Mouse (Mus musculus): Measurements from ENCODE around the gene Adra2a. TPM values are rescaled to one million over a fixed set of nuclear protein-coding genes. Genes with fewer than 3 reads are reported as not detected.
A peak's percentile ranks its signal among the peaks of the same experiment; 100 is the strongest.

Adra2a gene
- polyA plus RNA-seq, 1 experiment: 19.0 TPM

DNA sequence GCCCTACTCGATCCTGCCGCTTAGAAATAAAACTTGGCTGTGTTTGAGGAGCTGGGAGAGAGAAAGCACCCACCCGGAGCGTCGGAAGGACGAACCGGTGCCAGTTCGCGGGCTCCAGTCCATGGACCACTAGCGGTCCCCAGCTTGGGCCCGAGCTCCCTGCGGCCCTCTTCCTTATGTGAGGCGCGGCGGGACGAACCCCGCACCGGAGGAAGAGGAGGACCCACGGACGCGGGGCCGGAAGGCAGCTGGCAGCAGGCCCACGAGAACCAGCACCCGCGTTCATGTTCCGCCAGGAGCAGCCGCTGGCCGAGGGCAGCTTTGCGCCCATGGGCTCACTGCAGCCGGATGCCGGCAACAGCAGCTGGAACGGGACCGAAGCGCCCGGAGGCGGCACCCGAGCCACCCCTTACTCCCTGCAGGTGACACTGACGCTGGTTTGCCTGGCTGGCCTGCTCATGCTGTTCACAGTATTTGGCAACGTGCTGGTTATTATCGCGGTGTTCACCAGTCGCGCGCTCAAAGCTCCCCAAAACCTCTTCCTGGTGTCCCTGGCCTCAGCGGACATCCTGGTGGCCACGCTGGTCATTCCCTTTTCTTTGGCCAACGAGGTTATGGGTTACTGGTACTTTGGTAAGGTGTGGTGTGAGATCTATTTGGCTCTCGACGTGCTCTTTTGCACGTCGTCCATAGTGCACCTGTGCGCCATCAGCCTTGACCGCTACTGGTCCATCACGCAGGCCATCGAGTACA is 2.2 kb downstream of the Adra2a start:
- DNase-seq (ENCODE audit: low read depth): peak; percentile 34

DNA sequence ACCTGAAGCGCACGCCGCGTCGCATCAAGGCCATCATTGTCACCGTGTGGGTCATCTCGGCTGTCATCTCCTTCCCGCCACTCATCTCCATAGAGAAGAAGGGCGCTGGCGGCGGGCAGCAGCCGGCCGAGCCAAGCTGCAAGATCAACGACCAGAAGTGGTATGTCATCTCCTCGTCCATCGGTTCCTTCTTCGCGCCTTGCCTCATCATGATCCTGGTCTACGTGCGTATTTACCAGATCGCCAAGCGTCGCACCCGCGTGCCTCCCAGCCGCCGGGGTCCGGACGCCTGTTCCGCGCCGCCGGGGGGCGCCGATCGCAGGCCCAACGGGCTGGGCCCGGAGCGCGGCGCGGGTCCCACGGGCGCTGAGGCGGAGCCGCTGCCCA is 2.7 kb downstream of the Adra2a start:
- TF ChIP-seq CTCF (IDR thresholded peaks at IDR 0.05; ENCODE audit: borderline replicate concordance, extremely low read depth, insufficient read depth, insufficient read length) (no peak), POLR2A (IDR thresholded peaks at IDR 0.05; ENCODE audit: borderline replicate concordance, extremely low read depth, insufficient read depth, insufficient read length, poor library complexity, severe bottlenecking) (no peak)
- DNase-seq (ENCODE audit: low read depth): peak; percentile 31

More for the DNA sequence above, 2.2 kb downstream of the Adra2a start:
- no peak for TF ChIP-seq CTCF (IDR thresholded peaks at IDR 0.05; ENCODE audit: borderline replicate concordance, extremely low read depth, insufficient read depth, insufficient read length)
- TF ChIP-seq POLR2A (IDR thresholded peaks at IDR 0.05; ENCODE audit: borderline replicate concordance, extremely low read depth, insufficient read depth, insufficient read length, poor library complexity, severe bottlenecking): no peak

DNA sequence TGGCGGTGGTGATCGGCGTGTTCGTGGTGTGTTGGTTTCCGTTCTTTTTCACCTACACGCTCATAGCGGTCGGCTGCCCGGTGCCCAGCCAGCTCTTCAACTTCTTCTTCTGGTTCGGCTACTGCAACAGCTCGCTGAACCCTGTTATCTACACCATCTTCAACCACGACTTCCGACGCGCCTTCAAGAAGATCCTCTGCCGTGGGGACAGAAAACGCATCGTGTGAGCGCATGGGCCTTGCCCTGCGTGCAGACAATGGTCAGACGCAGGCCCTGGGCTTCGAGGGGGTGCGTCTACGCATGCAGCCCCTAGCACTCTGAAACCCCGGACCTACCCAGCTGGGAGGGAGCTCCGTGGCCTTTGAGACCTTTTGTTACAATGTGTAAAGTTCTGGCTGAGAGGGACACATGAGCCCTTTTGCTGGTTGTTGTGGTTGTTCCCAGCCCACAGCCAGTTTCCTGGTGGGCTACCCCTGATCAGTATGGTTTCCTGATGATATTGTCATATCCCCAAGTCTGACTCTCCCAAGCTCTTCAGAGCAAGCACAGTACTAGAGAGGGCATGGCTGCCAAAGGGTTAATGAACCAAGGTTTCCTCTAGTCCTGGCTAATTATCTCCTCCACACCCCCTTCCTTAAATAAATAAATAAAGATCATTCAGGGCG is 3.6 kb downstream of the Adra2a start:
- TF ChIP-seq CTCF (IDR thresholded peaks at IDR 0.05; ENCODE audit: borderline replicate concordance, extremely low read depth, insufficient read depth, insufficient read length): no peak
- no peak for TF ChIP-seq POLR2A (IDR thresholded peaks at IDR 0.05; ENCODE audit: borderline replicate concordance, extremely low read depth, insufficient read depth, insufficient read length, poor library complexity, severe bottlenecking)

DNA sequence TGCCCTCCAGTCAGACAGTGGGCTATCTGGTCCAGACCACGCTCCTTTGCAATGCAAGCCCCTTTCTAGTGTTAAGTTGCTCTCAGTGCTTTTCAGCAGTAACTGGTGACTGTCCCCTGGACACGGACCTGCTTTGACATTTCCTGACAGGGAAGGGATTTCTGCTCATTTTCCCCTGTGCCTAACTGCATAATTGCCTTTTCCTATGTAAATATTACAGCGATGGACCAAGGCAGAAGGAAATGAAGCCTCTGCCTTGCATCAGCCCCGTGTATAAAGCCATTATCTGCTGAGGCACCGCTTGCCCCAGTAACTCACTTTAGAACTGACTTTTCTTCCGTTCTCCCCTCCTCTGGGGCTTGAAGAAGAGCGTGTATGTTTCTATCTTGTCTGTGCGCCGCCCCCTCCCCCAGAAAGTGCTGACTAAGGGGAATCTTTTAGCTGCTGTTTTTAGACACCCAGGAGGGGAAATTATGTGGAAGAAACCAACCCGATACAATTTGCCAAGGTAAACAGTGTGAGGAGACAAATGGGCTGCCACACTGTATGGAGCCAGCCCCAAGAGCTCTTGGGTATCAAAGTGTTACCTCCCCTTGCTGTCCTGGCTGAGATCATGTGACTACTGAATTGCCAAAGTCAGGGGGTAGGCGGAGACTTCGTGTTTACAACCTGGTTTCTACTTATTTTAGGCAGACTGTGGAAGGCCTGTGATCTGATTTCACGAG is 4.4 kb downstream of the Adra2a start:
- DNase-seq (ENCODE audit: low read depth): peak; percentile 35

More for the DNA sequence above, 3.6 kb downstream of the Adra2a start:
- peak; percentile 42 for DNase-seq (ENCODE audit: low read depth)

DNA sequence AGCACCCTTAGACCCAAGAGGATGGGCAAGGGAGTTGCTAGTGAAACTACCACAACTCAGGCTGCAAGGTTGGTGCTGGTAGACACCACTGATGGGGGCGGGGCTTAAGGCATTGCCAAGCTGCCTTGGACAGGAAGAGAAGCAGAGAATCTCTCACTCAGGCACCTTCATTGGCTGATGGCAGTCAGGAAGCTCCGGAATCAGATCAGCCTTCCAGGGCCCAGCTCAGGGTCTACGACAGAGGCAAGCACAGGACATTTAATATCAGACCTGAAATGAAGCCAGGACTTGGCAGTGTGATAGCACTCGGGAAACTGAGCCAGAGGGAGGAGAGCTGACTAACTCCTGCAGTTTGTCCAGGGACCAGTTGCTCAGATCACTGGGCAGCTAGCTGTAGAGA is 7.7 kb downstream of the Adra2a start:
- TF ChIP-seq POLR2A (IDR thresholded peaks at IDR 0.05; ENCODE audit: borderline replicate concordance, extremely low read depth, insufficient read depth, insufficient read length, poor library complexity, severe bottlenecking) (no peak), CTCF (IDR thresholded peaks at IDR 0.05; ENCODE audit: borderline replicate concordance, extremely low read depth, insufficient read depth, insufficient read length) (no peak)
- no peak for DNase-seq (ENCODE audit: low read depth)

More for the DNA sequence above, 4.4 kb downstream of the Adra2a start:
- TF ChIP-seq CTCF (IDR thresholded peaks at IDR 0.05; ENCODE audit: borderline replicate concordance, extremely low read depth, insufficient read depth, insufficient read length) (no peak), POLR2A (IDR thresholded peaks at IDR 0.05; ENCODE audit: borderline replicate concordance, extremely low read depth, insufficient read depth, insufficient read length, poor library complexity, severe bottlenecking) (no peak)

DNA sequence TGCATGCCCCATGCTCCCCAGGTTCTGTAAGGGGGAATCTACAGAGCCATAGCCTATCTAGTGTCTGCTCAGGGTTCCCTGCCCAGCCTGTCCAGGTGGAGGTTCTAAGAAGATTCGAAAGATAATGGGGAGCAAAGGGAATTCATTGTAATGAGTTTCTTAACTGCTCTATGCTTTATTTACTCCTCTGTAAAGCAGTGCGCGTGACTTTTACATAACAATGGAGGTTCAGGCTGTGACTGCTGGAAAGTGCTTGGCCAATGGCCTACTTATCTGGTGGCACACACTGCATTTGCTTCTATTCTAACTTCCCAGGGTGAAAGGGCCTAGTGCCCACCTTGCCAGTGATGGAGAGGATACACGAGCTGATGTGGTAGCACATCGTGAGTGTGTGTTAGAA is 11.9 kb downstream of the Adra2a start:
- TF ChIP-seq POLR2A (IDR thresholded peaks at IDR 0.05; ENCODE audit: borderline replicate concordance, extremely low read depth, insufficient read depth, insufficient read length, poor library complexity, severe bottlenecking): no peak
- TF ChIP-seq CTCF (IDR thresholded peaks at IDR 0.05; ENCODE audit: borderline replicate concordance, extremely low read depth, insufficient read depth, insufficient read length): no peak
- DNase-seq (ENCODE audit: low read depth): no peak

DNA sequence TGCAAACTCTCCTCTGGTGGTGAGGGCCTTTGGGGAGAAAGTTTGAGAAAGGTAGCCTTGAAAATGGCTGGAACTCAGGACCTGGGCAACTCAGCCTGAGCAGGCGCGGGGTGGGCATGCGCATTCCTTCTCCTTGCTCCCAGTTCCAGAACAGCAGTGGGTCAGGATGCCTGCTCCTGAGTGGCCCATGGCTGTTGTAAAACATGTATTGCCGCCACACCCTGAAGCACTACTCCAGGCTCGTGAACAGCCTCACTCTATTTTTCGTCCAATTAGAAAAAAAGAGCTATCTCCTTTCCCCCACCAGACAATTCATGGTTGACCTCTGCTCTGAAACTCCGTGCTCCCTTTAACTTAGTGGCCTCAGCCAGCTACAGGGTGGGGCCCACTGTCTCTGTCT is 24.5 kb downstream of the Adra2a start:
- no peak for DNase-seq (ENCODE audit: low read depth)
- no peak for TF ChIP-seq CTCF (IDR thresholded peaks at IDR 0.05; ENCODE audit: borderline replicate concordance, extremely low read depth, insufficient read depth, insufficient read length)
- TF ChIP-seq POLR2A (IDR thresholded peaks at IDR 0.05; ENCODE audit: borderline replicate concordance, extremely low read depth, insufficient read depth, insufficient read length, poor library complexity, severe bottlenecking): no peak

DNA sequence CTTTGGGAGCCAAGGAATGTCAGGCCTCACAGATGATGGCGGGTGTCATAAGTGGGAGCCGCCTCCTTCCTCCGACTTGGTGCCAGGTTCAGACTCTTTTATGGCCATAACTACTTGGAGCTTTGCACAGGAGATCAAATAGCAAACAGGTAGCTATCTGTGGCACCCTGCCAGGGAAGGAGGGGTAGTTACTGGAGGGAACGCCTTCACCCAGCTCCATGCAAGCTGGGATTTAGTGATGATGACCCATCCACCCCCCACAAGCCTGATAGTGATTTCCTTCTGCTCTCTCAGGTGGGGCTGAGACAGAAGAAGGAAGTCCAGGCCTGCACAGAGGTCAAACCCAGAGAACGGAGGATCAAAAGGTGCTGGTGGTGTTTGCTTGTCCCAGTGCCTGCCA is 26.6 kb downstream of the Adra2a start:
- no peak for DNase-seq (ENCODE audit: low read depth)
- TF ChIP-seq CTCF (IDR thresholded peaks at IDR 0.05; ENCODE audit: borderline replicate concordance, extremely low read depth, insufficient read depth, insufficient read length) (no peak), POLR2A (IDR thresholded peaks at IDR 0.05; ENCODE audit: borderline replicate concordance, extremely low read depth, insufficient read depth, insufficient read length, poor library complexity, severe bottlenecking) (no peak)

DNA sequence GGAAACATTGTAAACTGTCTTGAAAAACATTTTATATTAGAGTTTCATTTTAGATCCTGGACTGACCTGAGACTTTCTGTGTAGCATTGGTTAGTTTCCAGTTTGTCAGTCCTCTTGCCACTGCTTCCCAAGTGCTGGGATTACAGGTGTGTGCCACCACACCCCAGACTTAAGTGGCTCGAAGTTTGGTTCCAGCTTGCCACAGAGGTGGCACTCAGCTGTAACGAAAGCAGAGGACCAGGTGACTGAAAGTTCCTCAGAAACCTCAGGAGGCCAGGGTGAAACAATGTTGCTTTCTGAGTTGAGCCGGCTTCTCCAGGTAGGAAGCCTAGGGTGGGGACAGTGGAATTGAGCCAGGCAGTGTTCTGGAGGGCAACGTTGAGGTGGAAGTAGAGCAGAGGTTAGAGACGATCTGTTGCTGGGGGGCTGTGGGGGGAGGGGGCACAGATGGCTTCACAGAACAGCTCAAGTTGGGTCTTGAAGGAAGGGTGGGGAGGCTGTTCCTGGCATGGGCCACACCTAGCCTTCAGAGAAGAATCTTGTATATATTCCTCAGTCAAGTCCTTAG is 28.4 kb downstream of the Adra2a start:
- no peak for DNase-seq (ENCODE audit: low read depth)
- TF ChIP-seq CTCF (IDR thresholded peaks at IDR 0.05; ENCODE audit: borderline replicate concordance, extremely low read depth, insufficient read depth, insufficient read length) (no peak), POLR2A (IDR thresholded peaks at IDR 0.05; ENCODE audit: borderline replicate concordance, extremely low read depth, insufficient read depth, insufficient read length, poor library complexity, severe bottlenecking) (no peak)

DNA sequence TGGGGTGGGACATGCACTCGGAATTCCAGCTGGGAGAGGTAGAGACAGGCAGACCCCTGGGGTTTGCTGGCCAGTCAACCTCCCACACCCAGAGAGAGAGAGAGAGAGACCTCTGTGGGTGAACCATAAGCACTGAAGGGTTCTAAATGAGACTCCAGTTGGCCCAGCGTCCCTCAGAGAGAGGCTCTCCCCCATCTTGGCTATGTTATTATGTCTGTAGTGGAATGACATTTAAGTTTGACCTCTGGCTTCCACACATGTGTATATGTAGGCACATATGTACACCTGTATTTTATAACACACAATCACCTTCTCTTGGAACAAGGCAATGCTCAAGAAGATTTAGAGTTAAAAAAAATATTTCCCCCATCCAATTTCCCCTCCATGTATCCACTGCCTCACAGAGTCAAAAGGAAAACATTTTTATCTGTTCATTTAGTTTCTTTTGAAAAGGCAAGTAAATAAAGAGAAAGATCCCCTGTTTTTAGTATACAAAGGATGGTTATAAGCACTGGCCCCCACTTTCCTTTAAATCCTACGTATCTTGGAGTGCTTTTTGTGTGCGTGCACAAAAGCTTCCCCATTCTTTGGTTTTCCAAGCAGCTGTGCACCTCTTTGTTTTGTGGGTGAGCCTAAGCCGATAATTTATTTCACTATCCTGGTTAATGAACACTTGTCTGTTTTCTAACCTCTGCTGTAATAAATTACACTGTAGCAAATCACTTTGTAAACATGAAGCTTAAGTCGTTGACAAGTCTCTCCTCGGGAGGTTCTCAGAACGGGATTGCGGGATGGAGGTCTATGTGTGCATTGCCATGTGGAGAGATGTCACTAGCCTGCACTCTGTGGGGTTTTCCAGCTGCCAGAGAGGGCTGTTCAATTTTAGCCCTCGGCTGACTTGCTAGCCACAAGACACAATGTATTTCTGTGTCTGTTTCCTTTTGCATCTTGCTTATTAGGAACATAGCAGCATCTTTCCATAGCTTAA is 32.7 kb downstream of the Adra2a start:
- no peak for TF ChIP-seq CTCF (IDR thresholded peaks at IDR 0.05; ENCODE audit: borderline replicate concordance, extremely low read depth, insufficient read depth, insufficient read length)
- TF ChIP-seq POLR2A (IDR thresholded peaks at IDR 0.05; ENCODE audit: borderline replicate concordance, extremely low read depth, insufficient read depth, insufficient read length, poor library complexity, severe bottlenecking): no peak

More for the DNA sequence above, 32.7 kb downstream of the Adra2a start:
- DNase-seq (ENCODE audit: low read depth): peak; percentile 36

All from brain, embryonic 14.5 days (tissue).